Mouse (Mus musculus) intestine, embryonic 15.5 days (tissue): ENCODE measurements around the gene Gabbr2. TPM values are rescaled to one million over a fixed set of nuclear protein-coding genes. Genes with fewer than 3 reads are reported as not detected.
A peak's percentile ranks its signal among the peaks of the same experiment; 100 is the strongest.

ENCODE experiments used
- ATAC-seq: fragments of 200-750 bp; cut with Nextera tagmentation; 2 replicates; pipeline ENCODE4 v1.8.0; 2017; ENCODE audit warnings: moderate TSS enrichment, moderate library complexity
- H3K27ac ChIP-seq: fragments of 300-500 bp; sonication (generic); 2 replicates; pipeline ENCODE4 v1.5.1; 2015; ENCODE audit warnings: mild to moderate bottlenecking, inconsistent platforms
- H3K27me3 ChIP-seq: fragments of 300-500 bp; sonication (generic); replicated peaks from 2 replicates; pipeline ENCODE4 v1.6.1; 2015; ENCODE audit warnings: inconsistent platforms
- H3K36me3 ChIP-seq: fragments of 300-500 bp; sonication (generic); 2 replicates; pipeline ENCODE4 v1.6.1; 2015; ENCODE audit warnings: inconsistent platforms
- H3K4me1 ChIP-seq: fragments of 300-500 bp; sonication (generic); replicated peaks from 2 replicates; pipeline ENCODE4 v1.6.1; 2015; ENCODE audit warnings: inconsistent platforms
- H3K4me2 ChIP-seq: fragments of 300-500 bp; sonication (generic); replicated peaks from 2 replicates; pipeline ENCODE4 v1.6.1; 2015; ENCODE audit warnings: mild to moderate bottlenecking, inconsistent platforms
- H3K4me3 ChIP-seq: fragments of 300-500 bp; sonication (generic); replicated peaks from 2 replicates; pipeline ENCODE4 v1.5.1; 2015; ENCODE audit warnings: inconsistent platforms
- H3K9ac ChIP-seq: fragments of 300-500 bp; sonication (generic); 2 replicates; pipeline ENCODE4 v1.6.1; 2015; ENCODE audit warnings: inconsistent platforms
- H3K9me3 ChIP-seq: fragments of 300-500 bp; sonication (generic); 2 replicates; pipeline ENCODE4 v1.6.1; 2016; ENCODE audit warnings: inconsistent platforms
- WGBS: fragments of 180-500 bp; shearing (Covaris S2); methylation state at CpG from one replicate; pipeline ENCODE4 v1.1.7; 2015; 5-methylcytosine and 5-hydroxymethylcytosine counted together
- polyA plus RNA-seq: library from polyadenylated mRNA; unstranded; fragments of >200 nt; fragmentation: Nextera tagmentation; extraction: Ambion mirVana; gene quantifications from 2 replicates; pipeline ENCODE4 v1.2.1, GENCODE M21; 2015

The Gabbr2 gene
- polyA plus RNA-seq, 1 experiment from 2014 or later = 0.15 TPM

DNA sequence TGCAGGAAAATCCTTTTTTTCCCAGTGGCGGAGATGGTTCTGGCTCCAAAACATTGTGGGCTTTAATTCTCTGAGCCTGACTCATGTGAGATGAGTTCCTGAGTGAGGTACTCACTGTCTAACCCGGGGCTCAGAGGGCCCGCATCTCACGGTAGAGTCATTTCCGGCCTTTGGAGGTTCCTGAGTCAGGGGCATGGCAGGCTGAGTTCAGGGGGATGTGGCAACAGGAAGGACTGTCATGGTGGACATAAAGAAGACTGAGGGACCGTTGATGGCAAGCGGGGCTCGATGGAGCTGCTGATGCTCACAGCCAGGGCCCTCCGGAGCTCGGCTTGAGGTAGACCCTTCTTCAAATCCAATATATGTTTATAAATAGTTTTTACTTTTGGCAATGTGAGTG lies 288.5 kb downstream of the Gabbr2 start:
- H3K4me1 ChIP-seq = no peaks in the 10 kb centered on the region
- no peaks in the 10 kb centered on the region for H3K36me3 ChIP-seq
- no peak for ATAC-seq
- no peaks in the 10 kb centered on the region for H3K27me3 ChIP-seq
- H3K27ac ChIP-seq = no peak overlapping the region
- H3K9me3 ChIP-seq = no peaks in the 10 kb centered on the region
- no peak overlapping the region for H3K4me3 ChIP-seq
- no peak overlapping the region for H3K4me2 ChIP-seq
- no peak overlapping the region for H3K9ac ChIP-seq
- 88% methylated on average over 10 of the region's 10 CpGs for WGBS

GRCm38 (mm10) chr4:46700223-46700651 lies 291.4 kb downstream of the Gabbr2 start:
- WGBS = 76% methylated on average over 10 of the region's 10 CpGs

GRCm38 (mm10) chr4:46696467-46696866 lies 295.2 kb downstream of the Gabbr2 start:
- H3K27me3 ChIP-seq = no peaks in the 10 kb centered on the region
- no peaks in the 10 kb centered on the region for H3K36me3 ChIP-seq
- ATAC-seq = no peak
- H3K4me1 ChIP-seq = no peaks in the 10 kb centered on the region
- no peak overlapping the region for H3K4me3 ChIP-seq
- H3K4me2 ChIP-seq = no peak overlapping the region
- no peak overlapping the region for H3K27ac ChIP-seq
- no peaks in the 10 kb centered on the region for H3K9me3 ChIP-seq
- 76% methylated on average over 6 of the region's 6 CpGs for WGBS
- H3K9ac ChIP-seq = no peak overlapping the region

More at GRCm38 (mm10) chr4:46700223-46700651, 291.4 kb downstream of the Gabbr2 start:
- Histone ChIP-seq H3K4me2 (no peak overlapping the region), H3K36me3 (no peaks in the 10 kb centered on the region), H3K27me3 (no peaks in the 10 kb centered on the region), H3K4me3 (no peak overlapping the region), H3K4me1 (no peaks in the 10 kb centered on the region), H3K9ac (no peak overlapping the region), H3K9me3 (no peaks in the 10 kb centered on the region), H3K27ac (no peak overlapping the region)
- no peak for ATAC-seq

DNA sequence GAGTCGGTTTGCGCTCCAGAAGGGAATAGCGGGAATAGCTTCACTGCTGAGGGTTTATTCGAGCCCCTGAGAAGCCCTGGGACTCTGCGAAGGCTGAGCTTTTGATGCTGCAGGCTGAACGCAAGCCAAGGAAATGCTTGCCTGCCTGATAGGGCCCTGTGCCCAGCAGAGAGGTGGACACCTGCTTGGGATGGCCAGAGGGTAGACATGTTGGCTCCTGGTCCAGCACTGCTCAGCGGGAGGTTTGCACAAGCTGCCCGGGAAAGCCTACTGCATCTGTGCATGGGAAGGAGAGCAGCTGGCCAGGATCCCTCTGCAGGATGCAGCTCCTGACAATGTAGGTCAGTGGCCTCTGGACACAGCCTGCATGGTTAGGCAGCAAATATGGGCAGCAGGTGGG lies 301.1 kb downstream of the Gabbr2 start:
- Histone ChIP-seq H3K27ac (no peak overlapping the region), H3K36me3 (no peaks in the 10 kb centered on the region), H3K4me2 (no peak overlapping the region), H3K9me3 (no peaks in the 10 kb centered on the region), H3K4me3 (no peak overlapping the region), H3K27me3 (0 out of 2 replicates have a peak, but pooled peaks cover 10% of the 10 kb centered on the region), H3K4me1 (no peaks in the 10 kb centered on the region), H3K9ac (no peak overlapping the region)
- ATAC-seq = no peak
- 86% methylated on average over 8 of the region's 8 CpGs for WGBS

DNA sequence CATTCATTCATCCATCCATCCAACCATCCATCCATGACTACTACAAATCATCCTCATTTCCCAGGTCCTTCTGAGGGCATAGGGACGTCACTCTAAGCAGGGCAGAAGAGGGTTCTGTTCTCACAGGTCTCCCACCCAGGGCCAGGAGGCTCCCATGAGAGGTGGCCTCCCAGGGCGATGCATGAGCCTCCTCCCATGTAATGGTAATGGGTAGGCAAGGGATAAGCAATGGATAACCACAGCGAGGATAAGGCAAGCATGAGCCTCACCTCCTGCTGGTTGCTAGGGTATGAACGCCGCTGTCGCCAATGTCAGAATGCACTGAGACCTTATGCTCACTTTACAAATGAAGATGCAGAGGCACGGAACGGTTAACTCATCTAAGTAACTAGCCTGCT lies 301.7 kb downstream of the Gabbr2 start:
- H3K27me3 ChIP-seq = 0 out of 2 replicates have a peak, but pooled peaks cover 10% of the 10 kb centered on the region
- no peaks in the 10 kb centered on the region for H3K4me1 ChIP-seq
- H3K4me2 ChIP-seq = no peak overlapping the region
- H3K27ac ChIP-seq = no peak overlapping the region
- no peak for ATAC-seq
- WGBS = 80% methylated on average over 8 of the region's 8 CpGs
- H3K36me3 ChIP-seq = no peaks in the 10 kb centered on the region
- H3K9ac ChIP-seq = no peak overlapping the region
- no peaks in the 10 kb centered on the region for H3K9me3 ChIP-seq
- no peak overlapping the region for H3K4me3 ChIP-seq

DNA sequence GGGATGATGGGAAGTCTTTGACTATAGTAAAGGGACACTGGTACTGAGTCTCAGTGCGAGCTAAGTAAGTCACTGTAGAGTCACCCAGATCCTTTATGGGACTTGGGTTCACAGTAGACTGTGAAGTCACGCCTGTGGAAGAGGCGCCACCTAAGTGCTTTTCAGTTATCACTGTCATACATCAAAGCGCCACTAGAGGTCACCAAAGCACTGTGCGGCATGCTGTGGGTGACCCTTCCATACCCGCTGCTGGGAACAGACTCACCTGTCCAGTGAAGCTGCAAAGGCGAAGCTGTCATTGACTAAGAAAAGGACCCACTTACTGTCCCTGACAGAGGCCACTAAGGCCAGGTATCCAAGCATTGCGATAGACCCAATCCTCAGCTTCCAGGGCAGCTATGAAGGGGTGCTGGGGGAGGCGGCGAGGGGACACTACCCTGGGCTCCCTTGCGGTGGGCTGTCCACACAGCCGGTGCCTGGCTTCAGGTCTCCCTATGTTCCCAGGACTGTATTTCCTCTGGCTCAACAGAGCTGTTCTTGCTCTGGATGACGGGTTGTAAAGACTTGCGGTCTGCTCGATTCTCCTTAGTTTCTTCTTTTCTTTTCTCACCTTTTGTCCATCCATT lies 302.2 kb downstream of the Gabbr2 start:
- 46% methylated on average over 15 of the region's 15 CpGs for WGBS
- Histone ChIP-seq H3K4me1 (no peaks in the 10 kb centered on the region), H3K9ac (no peak overlapping the region), H3K27me3 (0 out of 2 replicates have a peak, but pooled peaks cover 10% of the 10 kb centered on the region), H3K36me3 (no peaks in the 10 kb centered on the region), H3K27ac (no peak overlapping the region), H3K4me3 (no peak overlapping the region), H3K4me2 (no peak overlapping the region), H3K9me3 (no peaks in the 10 kb centered on the region)
- ATAC-seq = peak; percentile 66

DNA sequence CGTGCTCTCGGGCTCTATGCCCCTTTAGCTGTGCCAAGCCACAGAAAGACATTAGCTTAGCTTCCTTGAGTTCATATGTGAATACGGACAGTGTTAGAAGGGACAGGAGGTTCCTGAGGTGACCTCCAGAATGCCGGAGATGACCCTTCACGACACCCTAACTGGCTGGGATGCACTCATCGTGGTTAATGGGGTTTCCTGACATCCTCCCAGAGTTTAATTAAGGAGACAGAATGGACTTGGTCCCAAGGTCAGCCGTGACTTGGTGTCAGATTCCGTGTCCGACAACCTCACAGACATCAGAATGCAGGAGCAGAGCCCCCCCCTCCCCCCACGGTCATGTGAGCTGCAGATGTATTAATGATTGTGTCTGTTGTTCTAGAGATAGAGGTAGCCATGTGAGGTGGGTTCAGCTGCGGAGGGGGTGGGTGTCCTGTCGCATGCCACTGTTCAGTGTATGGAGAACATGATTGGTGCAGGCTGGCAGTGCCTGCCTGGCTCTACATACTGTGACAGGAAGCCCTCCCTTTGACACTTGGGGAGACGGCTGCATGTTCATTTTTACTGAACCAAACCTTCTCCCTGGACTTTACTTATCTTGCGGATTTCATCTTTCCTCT lies 303.4 kb downstream of the Gabbr2 start:
- Histone ChIP-seq H3K4me2 (no peak overlapping the region), H3K27ac (no peak overlapping the region), H3K4me3 (no peak overlapping the region), H3K4me1 (no peaks in the 10 kb centered on the region), H3K9me3 (no peaks in the 10 kb centered on the region), H3K36me3 (no peaks in the 10 kb centered on the region), H3K9ac (no peak overlapping the region), H3K27me3 (0 out of 2 replicates have a peak, but pooled peaks cover 10% of the 10 kb centered on the region)
- no peak for ATAC-seq
- WGBS = 81% methylated on average over 14 of the region's 14 CpGs

DNA sequence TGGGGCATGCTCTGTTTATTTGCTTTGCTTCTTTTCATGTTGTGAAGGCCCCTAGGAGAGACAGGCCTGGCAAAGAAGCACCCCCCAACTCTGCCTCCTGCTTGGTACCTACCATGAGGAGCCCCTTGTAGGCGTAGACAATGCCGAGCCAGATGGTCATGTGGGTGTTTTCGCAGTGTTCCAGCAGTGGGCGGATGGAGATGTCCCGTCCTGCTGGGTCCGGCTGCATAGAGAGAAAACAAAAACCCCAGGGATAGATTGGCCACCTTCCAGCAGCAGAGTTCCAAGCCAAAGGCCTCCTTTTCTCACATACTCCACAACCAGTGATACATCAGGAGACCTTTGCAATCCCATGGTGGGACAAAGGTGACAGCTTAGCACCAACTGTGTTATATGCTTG lies 307.5 kb downstream of the Gabbr2 start:
- no peaks in the 10 kb centered on the region for H3K4me1 ChIP-seq
- H3K4me2 ChIP-seq = no peak overlapping the region
- no peak for ATAC-seq
- H3K27me3 ChIP-seq = no peaks in the 10 kb centered on the region
- H3K9ac ChIP-seq = no peak overlapping the region
- no peaks in the 10 kb centered on the region for H3K9me3 ChIP-seq
- no peak overlapping the region for H3K27ac ChIP-seq
- 53% methylated on average over 6 of the region's 6 CpGs for WGBS
- no peak overlapping the region for H3K4me3 ChIP-seq
- no peaks in the 10 kb centered on the region for H3K36me3 ChIP-seq

GRCm38 (mm10) chr4:46676646-46677045 lies 315.0 kb downstream of the Gabbr2 start:
- Histone ChIP-seq H3K27ac (no peak overlapping the region), H3K4me1 (no peaks in the 10 kb centered on the region)

DNA sequence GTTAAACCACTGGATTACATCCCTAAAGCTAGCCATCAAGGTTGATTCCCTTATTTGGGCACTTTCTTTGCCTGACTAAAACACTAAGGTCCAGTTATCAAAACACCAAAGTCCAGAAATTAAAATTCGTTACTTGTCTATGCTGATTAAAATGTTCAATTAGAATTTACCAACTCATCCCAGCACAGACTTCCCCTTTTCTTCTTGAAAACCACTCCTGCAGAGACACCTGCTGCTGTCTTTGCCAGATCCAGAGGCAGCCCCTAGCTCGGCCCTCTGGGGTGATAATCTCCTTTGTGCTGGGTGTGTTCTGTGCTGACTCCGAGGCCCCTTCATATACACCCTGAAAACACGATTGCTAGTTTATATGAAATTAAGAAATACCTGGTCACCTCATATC lies 315.7 kb downstream of the Gabbr2 start:
- no peaks in the 10 kb centered on the region for H3K36me3 ChIP-seq
- 64% methylated on average over 4 of the region's 4 CpGs for WGBS

More at GRCm38 (mm10) chr4:46676646-46677045, 315.0 kb downstream of the Gabbr2 start:
- Histone ChIP-seq H3K36me3 (no peaks in the 10 kb centered on the region), H3K27me3 (no peaks in the 10 kb centered on the region), H3K9ac (no peak overlapping the region), H3K9me3 (no peaks in the 10 kb centered on the region), H3K4me3 (no peak overlapping the region), H3K4me2 (no peak overlapping the region)
- ATAC-seq = no peak
- 47% methylated on average over 3 of the region's 3 CpGs for WGBS

DNA sequence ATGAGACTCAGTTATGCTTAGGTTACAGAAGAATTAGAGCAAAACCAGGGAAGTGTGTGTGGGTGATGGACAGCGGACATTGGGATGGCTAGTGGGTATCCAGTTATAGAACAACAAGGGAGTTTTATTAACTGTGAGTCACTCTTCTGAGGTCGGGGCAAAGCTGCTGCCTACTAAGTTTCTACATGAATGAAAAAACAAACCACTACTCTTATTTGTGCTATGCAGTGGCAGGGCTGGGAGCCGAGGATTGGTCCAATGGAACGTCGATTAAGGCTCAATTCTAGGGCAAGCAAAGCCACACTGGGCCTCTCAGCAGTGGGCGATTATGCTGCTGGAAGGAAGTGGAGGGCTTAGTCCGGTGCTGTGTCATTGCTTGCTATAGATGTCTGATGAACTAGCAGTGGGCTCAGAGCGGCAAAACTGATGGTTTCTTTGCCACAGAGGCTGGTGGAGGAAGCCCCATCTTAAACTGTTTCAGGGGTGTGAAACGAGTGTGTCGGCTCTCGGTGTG lies 316.3 kb downstream of the Gabbr2 start:
- Histone ChIP-seq H3K4me1 (no peaks in the 10 kb centered on the region), H3K4me2 (no peak overlapping the region), H3K27ac (no peak overlapping the region), H3K9me3 (no peaks in the 10 kb centered on the region), H3K9ac (no peak overlapping the region), H3K36me3 (no peaks in the 10 kb centered on the region), H3K4me3 (no peak overlapping the region), H3K27me3 (no peaks in the 10 kb centered on the region)
- no peak for ATAC-seq
- 78% methylated on average over 11 of the region's 11 CpGs for WGBS

More for the DNA sequence above, 315.7 kb downstream of the Gabbr2 start:
- ATAC-seq = no peak
- no peak overlapping the region for H3K4me2 ChIP-seq
- no peaks in the 10 kb centered on the region for H3K4me1 ChIP-seq
- no peak overlapping the region for H3K4me3 ChIP-seq
- H3K9me3 ChIP-seq = no peaks in the 10 kb centered on the region
- no peak overlapping the region for H3K9ac ChIP-seq
- H3K27me3 ChIP-seq = no peaks in the 10 kb centered on the region
- no peak overlapping the region for H3K27ac ChIP-seq

- H3K9ac ChIP-seq = no peak overlapping the region
Observed at GRCm38 (mm10) chr4:46668620-46669019, 323.1 kb downstream of the Gabbr2 start.

DNA sequence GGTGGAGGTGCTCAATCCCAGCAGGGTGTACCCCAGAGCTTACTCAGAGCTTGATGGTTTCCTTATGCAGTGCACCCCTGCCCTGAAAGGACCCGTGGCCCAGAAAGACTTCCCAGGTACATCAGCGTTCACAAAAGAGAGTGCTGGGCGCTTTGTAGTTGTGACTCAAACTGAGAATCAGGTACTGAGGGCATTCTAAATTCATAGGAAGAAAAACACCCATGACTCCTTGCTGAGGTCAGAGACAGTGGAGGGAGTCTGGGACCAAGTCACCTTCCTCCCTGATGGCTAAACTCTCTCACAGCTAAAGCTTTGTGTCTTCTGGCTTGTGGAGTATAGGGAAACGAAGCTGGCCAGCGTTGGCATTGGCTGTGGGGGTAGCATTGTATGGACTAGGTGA lies 325.3 kb downstream of the Gabbr2 start:
- H3K27ac ChIP-seq = no peak overlapping the region
- WGBS = 73% methylated on average over 5 of the region's 5 CpGs
- H3K9ac ChIP-seq = no peak overlapping the region
- H3K4me3 ChIP-seq = no peak overlapping the region
- no peak overlapping the region for H3K4me2 ChIP-seq
- H3K4me1 ChIP-seq = peaks cover 8% of the 10 kb centered on the region
- H3K36me3 ChIP-seq = no peaks in the 10 kb centered on the region
- no peak for ATAC-seq
- no peaks in the 10 kb centered on the region for H3K27me3 ChIP-seq
- H3K9me3 ChIP-seq = no peaks in the 10 kb centered on the region

More at GRCm38 (mm10) chr4:46668620-46669019, 323.1 kb downstream of the Gabbr2 start:
- no peaks in the 10 kb centered on the region for H3K36me3 ChIP-seq
- 72% methylated on average over 11 of the region's 11 CpGs for WGBS
- no peaks in the 10 kb centered on the region for H3K27me3 ChIP-seq
- H3K27ac ChIP-seq = no peak overlapping the region
- H3K9me3 ChIP-seq = no peaks in the 10 kb centered on the region
- no peak for ATAC-seq
- no peak overlapping the region for H3K4me3 ChIP-seq
- no peak overlapping the region for H3K4me2 ChIP-seq
- peaks cover 8% of the 10 kb centered on the region for H3K4me1 ChIP-seq
